Mouse (Mus musculus) MEL (cell line): ENCODE data around the gene Cxcr5. TPM values are rescaled to one million over a fixed set of nuclear protein-coding genes. Genes with fewer than 3 reads are reported as not detected.

Experiments
- DNase-seq: peaks from one replicate; pipeline ENCODE4 v3.0.0; 2011; ENCODE audit warnings: low read depth, low spot score
- H3K27ac ChIP-seq: 2 replicates; pipeline ENCODE4 v1.5.1; 2012; ENCODE audit warnings: low read depth, mild to moderate bottlenecking, control low read depth, low read length, moderate library complexity; ENCODE audit not compliant: control insufficient read depth
- H3K27me3 ChIP-seq, 2 experiments: fragments of 150-350 bp in 1 of 2; sonication (generic) in 1 of 2; 2 replicates each; pipeline ENCODE4 v1.6.1; 2012; ENCODE audit warnings: low read length in 2 of 2, mild to moderate bottlenecking in 2 of 2, improper control_type of control experiment in 1 of 2, moderate library complexity in 1 of 2; ENCODE audit not compliant: insufficient read depth in 2 of 2, control insufficient read depth in 1 of 2
- H3K36me3 ChIP-seq, 2 experiments: 2 replicates each; pipeline ENCODE4 v1.6.1; 2012 to 2014; ENCODE audit warnings: low read length in 2 of 2, improper control_type of control experiment in 1 of 2, inconsistent platforms in 1 of 2, mild to moderate bottlenecking in 1 of 2; ENCODE audit not compliant: insufficient read depth in 2 of 2, control insufficient read depth in 1 of 2
- H3K4me1 ChIP-seq, 2 experiments: fragments of 150-350 bp in 1 of 2; sonication (generic) in 1 of 2; 2 replicates each; pipeline ENCODE4 v1.6.1; 2012; ENCODE audit warnings: low read length in 2 of 2, improper control_type of control experiment in 1 of 2, mild to moderate bottlenecking in 1 of 2; ENCODE audit not compliant: insufficient read depth in 2 of 2, control insufficient read depth in 1 of 2
- H3K4me3 ChIP-seq, 2 experiments: fragments of 150-350 bp in 1 of 2; sonication (generic) in 1 of 2; 2 replicates each; pipeline ENCODE4 v1.5.1; 2012; ENCODE audit warnings: low read depth in 2 of 2, low read length in 2 of 2, mild to moderate bottlenecking in 2 of 2, moderate library complexity in 2 of 2, control low read depth in 1 of 2, improper control_type of control experiment in 1 of 2; ENCODE audit not compliant: control insufficient read depth in 1 of 2, insufficient read depth in 1 of 2
- H3K79me2 ChIP-seq: 2 replicates; pipeline ENCODE4 v1.6.1; 2012; ENCODE audit warnings: mild to moderate bottlenecking, low read length, moderate library complexity; ENCODE audit not compliant: control insufficient read depth, poor library complexity, insufficient read depth
- H3K9ac ChIP-seq: 2 replicates; pipeline ENCODE4 v1.6.1; 2012; ENCODE audit warnings: low read depth, mild to moderate bottlenecking, control low read depth, low read length, moderate library complexity; ENCODE audit not compliant: control insufficient read depth, poor library complexity, severe bottlenecking
- H3K9me3 ChIP-seq: fragments of 150-350 bp; sonication (generic); replicated peaks from 2 replicates; pipeline ENCODE4 v1.6.1; 2012; ENCODE audit warnings: mild to moderate bottlenecking, low read length, improper control_type of control experiment, moderate library complexity; ENCODE audit not compliant: insufficient read depth
- BHLHE40 ChIP-seq: IDR thresholded peaks from 2 replicates; pipeline ENCODE4 v1.6.1; 2012; ENCODE audit warnings: low read depth, mild to moderate bottlenecking, inconsistent platforms, low read length, improper control_type of control experiment, borderline replicate concordance
- CHD1 ChIP-seq: IDR thresholded peaks from 2 replicates; pipeline ENCODE4 v1.6.1; 2012; ENCODE audit warnings: low read depth, mild to moderate bottlenecking, inconsistent platforms, low read length, improper control_type of control experiment
- CTCF ChIP-seq, 3 experiments: IDR thresholded peaks in 2 of 3; conservative IDR thresholded peaks in 1 of 3; 2 replicates each; pipeline ENCODE4 v1.5.1; 2011 to 2012; ENCODE audit warnings: low read length in 3 of 3, low read depth in 2 of 3, mild to moderate bottlenecking in 2 of 3, improper control_type of control experiment in 1 of 3, inconsistent platforms in 1 of 3, mixed read lengths in 1 of 3, moderate library complexity in 1 of 3; ENCODE audit not compliant: control insufficient read depth in 1 of 3, insufficient read depth in 1 of 3, poor library complexity in 1 of 3, severe bottlenecking in 1 of 3
- E2F4 ChIP-seq: IDR thresholded peaks from 2 replicates; pipeline ENCODE4 v1.6.1; 2011; ENCODE audit warnings: low read depth, low read length, improper control_type of control experiment, borderline replicate concordance
- ELF1 ChIP-seq: IDR thresholded peaks from 2 replicates; pipeline ENCODE4 v1.6.1; 2014; ENCODE audit warnings: low read depth, mild to moderate bottlenecking, inconsistent platforms, low read length, improper control_type of control experiment, moderate library complexity
- ETS1 ChIP-seq: IDR thresholded peaks from 2 replicates; pipeline ENCODE4 v1.6.1; 2012; ENCODE audit warnings: low read depth, mild to moderate bottlenecking, inconsistent platforms, low read length, improper control_type of control experiment, moderate library complexity
- GABPA ChIP-seq: IDR thresholded peaks from 2 replicates; pipeline ENCODE4 v1.6.1; 2012; ENCODE audit warnings: low read depth, mild to moderate bottlenecking, inconsistent platforms, low read length, improper control_type of control experiment, moderate library complexity
- HCFC1 ChIP-seq: IDR thresholded peaks from 2 replicates; pipeline ENCODE4 v1.6.1; 2012; ENCODE audit warnings: low read depth, mild to moderate bottlenecking, inconsistent platforms, low read length, improper control_type of control experiment, moderate library complexity
- JUND ChIP-seq: IDR thresholded peaks from 2 replicates; pipeline ENCODE4 v1.6.1; 2011; ENCODE audit warnings: low read depth, mild to moderate bottlenecking, improper control_type of control experiment, low read length
- KAT2A ChIP-seq: conservative IDR thresholded peaks from 2 replicates; pipeline ENCODE4 v1.6.1; 2012; ENCODE audit warnings: low read depth, low read length, improper control_type of control experiment, inconsistent platforms
- MEF2A ChIP-seq: IDR thresholded peaks from 2 replicates; pipeline ENCODE4 v1.6.1; 2014; ENCODE audit warnings: low read depth, mild to moderate bottlenecking, inconsistent platforms, low read length, improper control_type of control experiment; ENCODE audit not compliant: poor library complexity, insufficient replicate concordance, severe bottlenecking; ENCODE audit errors: extremely low read depth
- MXI1 ChIP-seq: IDR thresholded peaks from 2 replicates; pipeline ENCODE4 v1.6.1; 2011; ENCODE audit warnings: mild to moderate bottlenecking, low read depth, low read length, improper control_type of control experiment
- NRF1 ChIP-seq: IDR thresholded peaks from 2 replicates; pipeline ENCODE4 v1.6.1; 2014; ENCODE audit warnings: low read depth, mild to moderate bottlenecking, inconsistent platforms, low read length, improper control_type of control experiment, moderate library complexity; ENCODE audit not compliant: poor library complexity, insufficient read depth, severe bottlenecking
- POLR2AphosphoS2 ChIP-seq: IDR thresholded peaks from 2 replicates; pipeline ENCODE4 v1.6.1; 2011; ENCODE audit warnings: low read length, improper control_type of control experiment
- POLR2AphosphoS5 ChIP-seq: IDR thresholded peaks from 2 replicates; pipeline ENCODE4 v1.6.1; 2012; ENCODE audit warnings: low read depth, borderline replicate concordance, mild to moderate bottlenecking, inconsistent platforms, low read length, moderate library complexity, mixed read lengths
- RAD21 ChIP-seq: IDR thresholded peaks from 2 replicates; pipeline ENCODE4 v1.6.1; 2011; ENCODE audit warnings: mild to moderate bottlenecking, low read depth, low read length, improper control_type of control experiment
- RCOR1 ChIP-seq: IDR thresholded peaks from 2 replicates; pipeline ENCODE4 v1.6.1; 2012; ENCODE audit warnings: low read depth, mild to moderate bottlenecking, inconsistent platforms, low read length, improper control_type of control experiment
- SIN3A ChIP-seq: IDR thresholded peaks from 2 replicates; pipeline ENCODE4 v1.6.1; 2012; ENCODE audit warnings: low read length, improper control_type of control experiment, inconsistent platforms
- SMC3 ChIP-seq: IDR thresholded peaks from 2 replicates; pipeline ENCODE4 v1.6.1; 2011; ENCODE audit warnings: low read depth, low read length, improper control_type of control experiment
- TAL1 ChIP-seq: IDR thresholded peaks from 2 replicates; pipeline ENCODE4 v1.6.1; 2012; ENCODE audit warnings: mild to moderate bottlenecking, inconsistent platforms, low read length, moderate library complexity, mixed read lengths
- TBP ChIP-seq: IDR thresholded peaks from 2 replicates; pipeline ENCODE4 v1.8.0; 2011; ENCODE audit warnings: low read depth, low read length, improper control_type of control experiment
- TCF12 ChIP-seq: IDR thresholded peaks from 2 replicates; pipeline ENCODE4 v1.6.1; 2014; ENCODE audit warnings: low read depth, mild to moderate bottlenecking, inconsistent platforms, low read length, improper control_type of control experiment, moderate library complexity
- UBTF ChIP-seq: IDR thresholded peaks from 2 replicates; pipeline ENCODE4 v1.6.1; 2012; ENCODE audit warnings: low read depth, mild to moderate bottlenecking, inconsistent platforms, low read length, improper control_type of control experiment, moderate library complexity, borderline replicate concordance; ENCODE audit not compliant: insufficient read depth
- USF1 ChIP-seq: IDR thresholded peaks from 2 replicates; pipeline ENCODE4 v1.6.1; 2014; ENCODE audit warnings: low read depth, mild to moderate bottlenecking, inconsistent platforms, low read length, improper control_type of control experiment, moderate library complexity
- USF2 ChIP-seq, 2 experiments: IDR thresholded peaks; 2 replicates each; pipeline ENCODE4 v1.6.1; 2011 to 2012; ENCODE audit warnings: improper control_type of control experiment in 2 of 2, low read length in 2 of 2, borderline replicate concordance in 1 of 2, inconsistent platforms in 1 of 2, low read depth in 1 of 2, mild to moderate bottlenecking in 1 of 2; ENCODE audit not compliant: insufficient read depth in 1 of 2
- ZC3H11A ChIP-seq: IDR thresholded peaks from 2 replicates; pipeline ENCODE4 v1.6.1; 2012; ENCODE audit warnings: low read depth, mild to moderate bottlenecking, inconsistent platforms, low read length, improper control_type of control experiment
- ZMIZ1 ChIP-seq: IDR thresholded peaks from 2 replicates; pipeline ENCODE4 v1.6.1; 2012; ENCODE audit warnings: low read depth, mild to moderate bottlenecking, inconsistent platforms, low read length, improper control_type of control experiment, moderate library complexity
- ZNF384 ChIP-seq: IDR thresholded peaks from 2 replicates; pipeline ENCODE4 v1.6.1; 2012; ENCODE audit warnings: low read depth, mild to moderate bottlenecking, inconsistent platforms, low read length, improper control_type of control experiment
- polyA plus RNA-seq, 2 experiments: library from polyadenylated mRNA; stranded (reverse) in 1 of 2; unstranded in 1 of 2; fragments of >175 nt in 1 of 2; fragments of >200 nt in 1 of 2; gene quantifications; 2 replicates each; pipeline versions ENCODE4 v1.2.1 to v1.2.4; 2012; ENCODE audit warnings: low replicate concordance in 2 of 2, low read depth in 1 of 2; ENCODE audit not compliant: insufficient read length in 2 of 2, insufficient read depth in 1 of 2, missing spikeins in 1 of 2
- total RNA-seq: library from RNA; depleted of rRNA; stranded (reverse); fragments of 300-350 nt; gene quantifications from 2 replicates; pipeline ENCODE4 v1.2.3, GENCODE M21; 2012

The Cxcr5 gene
- total and polyA plus RNA-seq, 3 experiments: 0.18 TPM; not detected in 2

DNA sequence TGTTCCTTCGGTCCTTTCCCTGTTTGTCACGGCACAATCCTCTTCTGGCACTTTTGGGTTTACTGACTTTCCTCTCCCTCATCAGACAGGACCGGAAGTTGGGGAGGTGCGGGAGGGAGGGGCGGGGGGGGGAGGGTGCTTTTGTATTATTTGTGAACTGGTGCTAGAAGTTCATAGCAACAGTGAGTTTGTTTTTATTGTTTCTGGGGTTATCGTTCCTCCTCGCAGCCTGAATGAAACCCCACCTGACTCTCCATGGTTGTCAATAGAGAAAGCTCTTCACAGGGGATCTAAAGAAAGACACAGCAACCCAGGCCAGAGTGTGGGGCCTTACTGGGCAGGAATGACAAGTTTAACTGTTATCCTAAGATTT is 6.4 kb upstream of the Cxcr5 start:
- TF ChIP-seq ZMIZ1: 0 out of 2 replicates have a peak, but pooled peaks have one; percentile 16
- TF ChIP-seq SIN3A: peak; percentile 3; the same call in 1 of the 2 replicates
- no peak; the same call in 1 of the 2 replicates for TF ChIP-seq MXI1
- Histone ChIP-seq H3K27ac (peak overlapping the region; percentile 94), H3K9ac (peak overlapping the region; percentile 73), H3K4me3 (peak overlapping the region; percentile 44 to 79), H3K4me1 (peaks cover 28 to 30% of the 10 kb centered on the region in 2 experiments), H3K79me2 (no peaks in the 10 kb centered on the region), H3K36me3 (peaks cover 0 to 30% of the 10 kb centered on the region in 2 experiments; a peak in 2 of 4 replicates), H3K27me3 (no peaks in the 10 kb centered on the region), H3K9me3 (no peaks in the 10 kb centered on the region)
- no peak for DNase-seq

DNA sequence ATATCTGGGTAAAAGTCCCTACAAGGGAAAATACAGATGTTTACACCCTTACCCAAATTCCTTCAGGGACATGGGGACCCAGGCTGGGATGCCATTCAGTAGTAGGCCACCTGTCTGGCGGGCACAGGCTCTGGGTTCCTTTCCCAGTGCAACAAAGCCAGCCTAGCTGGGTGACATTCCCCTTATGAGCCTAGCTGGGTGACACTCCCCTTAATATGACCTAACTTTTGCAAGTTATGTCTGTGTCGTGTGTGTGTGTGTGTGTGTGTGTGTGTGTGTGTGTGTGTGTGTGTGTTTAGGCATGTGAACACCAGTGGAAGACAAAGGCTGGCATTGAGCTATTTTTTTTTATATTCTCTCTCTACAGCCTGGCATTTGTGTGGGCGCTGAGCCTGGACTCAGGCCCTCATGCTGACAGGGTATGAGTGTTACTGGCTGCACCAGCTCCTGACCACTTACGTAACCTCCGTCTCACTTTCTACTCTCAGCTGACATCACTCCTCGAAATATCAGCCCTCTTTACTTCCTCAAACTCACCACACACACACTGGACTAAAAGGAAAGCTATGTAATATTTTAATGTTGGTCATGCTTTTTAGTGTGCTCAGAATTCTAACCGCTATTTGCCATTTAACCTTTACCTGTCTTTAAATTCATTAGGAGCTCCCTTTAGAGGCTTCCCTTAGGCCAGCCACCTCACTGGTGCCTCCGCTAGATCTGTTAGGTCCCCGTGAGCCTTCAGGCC is 5.8 kb upstream of the Cxcr5 start:
- H3K27ac ChIP-seq: peak overlapping the region; percentile 94
- DNase-seq: peak; percentile 92
- H3K4me1 ChIP-seq: peaks cover 28 to 33% of the 10 kb centered on the region in 2 experiments
- no peaks in the 10 kb centered on the region for H3K27me3 ChIP-seq
- H3K36me3 ChIP-seq: peaks cover 0 to 30% of the 10 kb centered on the region in 2 experiments; a peak in 2 of 4 replicates
- H3K79me2 ChIP-seq: no peaks in the 10 kb centered on the region
- H3K4me3 ChIP-seq: peak overlapping the region; percentile 44 to 79
- peak overlapping the region; percentile 73 for H3K9ac ChIP-seq
- no peaks in the 10 kb centered on the region for H3K9me3 ChIP-seq
- peak; percentile 52; the same call in 1 of the 2 replicates for TF ChIP-seq TCF12
- no peak for TF ChIP-seq UBTF
- TF ChIP-seq KAT2A: no peak
- no peak for TF ChIP-seq CHD1
- no peak for TF ChIP-seq GABPA
- no peak for TF ChIP-seq RCOR1
- TF ChIP-seq ELF1: peak; percentile 25; the same call in 1 of the 2 replicates
- peak; percentile 51; the same call in 1 of the 2 replicates for TF ChIP-seq POLR2AphosphoS2
- peak; percentile 8; the same call in 1 of the 2 replicates for TF ChIP-seq ZC3H11A
- TF ChIP-seq JUND: no peak
- peak; percentile 32; the same call in 1 of the 2 replicates for TF ChIP-seq HCFC1
- peak; percentile 30; the same call in 1 of the 2 replicates for TF ChIP-seq ZMIZ1
- peak; percentile 88 for TF ChIP-seq TBP
- no peak for TF ChIP-seq MEF2A
- TF ChIP-seq MXI1: peak; percentile 67
- TF ChIP-seq RAD21: no peak
- 0 out of 2 replicates have a peak, but pooled peaks have one; percentile 15 for TF ChIP-seq ZNF384
- TF ChIP-seq CTCF (IDR thresholded peaks at IDR 0.05 in 2 of 3, conservative IDR thresholded peaks at IDR 0.05 in 1 of 3; ENCODE audit: control insufficient read depth in 1 of 3, insufficient read depth in 1 of 3, low read depth in 2 of 3, low read length in 3 of 3, poor library complexity in 1 of 3, severe bottlenecking in 1 of 3): no peak
- no peak for TF ChIP-seq USF2 (IDR thresholded peaks at IDR 0.05; ENCODE audit: borderline replicate concordance in 1 of 2, insufficient read depth in 1 of 2, low read depth in 1 of 2, low read length in 2 of 2)
- TF ChIP-seq POLR2AphosphoS5: no peak
- TF ChIP-seq SMC3: no peak
- no peak for TF ChIP-seq NRF1
- no peak for TF ChIP-seq E2F4
- no peak for TF ChIP-seq TAL1
- TF ChIP-seq ETS1: peak; percentile 98
- TF ChIP-seq USF1: no peak
- no peak for TF ChIP-seq BHLHE40
